Mouse (Mus musculus) hindbrain, embryonic 16.5 days (tissue): ENCODE measurements at regions not wholly inside any gene's neighbourhood (a gene's known extent, or its start where the extent isn't known, plus 50 kb on each side); places are given as distances from the start of the nearest gene placed in this dataset.
A peak's percentile ranks its signal among the peaks of the same experiment; 100 is the strongest.
"Not testable (repeated sequence)": the region's sequence is repeated elsewhere in the genome, so short reads cannot be mapped to it uniquely, and the experiment has no call there.

Experiments used
- ATAC-seq: fragments of 200-750 bp; cut with Nextera tagmentation; 2 replicates; pipeline ENCODE4 v1.8.0; 2017; ENCODE audit warnings: moderate TSS enrichment, moderate library complexity
- H3K27ac ChIP-seq: fragments of 300-500 bp; sonication (generic); 2 replicates; pipeline ENCODE4 v1.5.1; 2014; ENCODE audit warnings: low read depth, mild to moderate bottlenecking, control low read depth, low read length, moderate library complexity
- H3K27me3 ChIP-seq: fragments of 300-500 bp; sonication (generic); replicated peaks from 2 replicates; pipeline ENCODE4 v1.6.1; 2014; ENCODE audit warnings: low read length; ENCODE audit not compliant: control insufficient read depth, insufficient read depth
- H3K36me3 ChIP-seq: fragments of 300-500 bp; sonication (generic); 2 replicates; pipeline ENCODE4 v1.6.1; 2014; ENCODE audit warnings: mild to moderate bottlenecking, low read length, moderate library complexity, mixed read lengths; ENCODE audit not compliant: control insufficient read depth, insufficient read depth
- H3K4me1 ChIP-seq: fragments of 300-500 bp; sonication (generic); 2 replicates; pipeline ENCODE4 v1.6.1; 2014; ENCODE audit warnings: low read depth, low read length; ENCODE audit not compliant: control insufficient read depth, insufficient read depth
- H3K4me2 ChIP-seq: fragments of 300-500 bp; sonication (generic); 2 replicates; pipeline ENCODE4 v1.6.1; 2014; ENCODE audit warnings: mild to moderate bottlenecking, low read length, control low read depth, moderate library complexity
- H3K4me3 ChIP-seq: fragments of 300-500 bp; sonication (generic); 2 replicates; pipeline ENCODE4 v1.5.1; 2014; ENCODE audit warnings: mild to moderate bottlenecking, low read length, control low read depth, moderate library complexity
- H3K9ac ChIP-seq: fragments of 300-500 bp; sonication (generic); 2 replicates; pipeline ENCODE4 v1.6.1; 2014; ENCODE audit warnings: low read depth, mild to moderate bottlenecking, control low read depth, low read length, moderate library complexity
- H3K9me3 ChIP-seq: fragments of 300-500 bp; sonication (generic); 2 replicates; pipeline ENCODE4 v1.6.1; 2014; ENCODE audit warnings: mild to moderate bottlenecking, low read length, moderate library complexity; ENCODE audit not compliant: control insufficient read depth
- WGBS: fragments of 180-500 bp; shearing (Covaris S2); extraction: QIAGEN DNeasy Blood & Tissue Kit; methylation state at CpG from one replicate; pipeline ENCODE4 v1.1.7; 2014; 5-methylcytosine and 5-hydroxymethylcytosine counted together

GRCm38 (mm10) chr15:38415091-38415486 lies 989.7 kb downstream of the 4930447A16Rik start:
- Histone ChIP-seq H3K27me3 (no peaks in the 10 kb centered on the region), H3K4me1 (no peaks in the 10 kb centered on the region), H3K4me2 (no peak overlapping the region), H3K4me3 (no peak overlapping the region), H3K27ac (no peak overlapping the region), H3K36me3 (no peaks in the 10 kb centered on the region), H3K9me3 (no peaks in the 10 kb centered on the region), H3K9ac (no peak overlapping the region)
- WGBS: 77% methylated on average over 2 of the region's 2 CpGs
- ATAC-seq: no peak

- H3K4me2 ChIP-seq: no peak overlapping the region
- H3K9ac ChIP-seq: no peak overlapping the region
- no peaks in the 10 kb centered on the region; the same call in 1 of the 2 replicates for H3K4me1 ChIP-seq
- no peak for ATAC-seq
- no peaks in the 10 kb centered on the region for H3K27me3 ChIP-seq
- 70% methylated on average over 7 of the region's 7 CpGs for WGBS
- no peaks in the 10 kb centered on the region for H3K36me3 ChIP-seq
- H3K27ac ChIP-seq: no peak overlapping the region
- H3K9me3 ChIP-seq: no peaks in the 10 kb centered on the region
- no peak overlapping the region for H3K4me3 ChIP-seq
These were observed 994.3 kb downstream of the 4930447A16Rik start for GRCm38 (mm10) chr15:38419621-38420020.

GRCm38 (mm10) chr15:38420784-38421183 lies 995.4 kb downstream of the 4930447A16Rik start:
- Histone ChIP-seq H3K27ac (no peak overlapping the region), H3K9ac (no peak overlapping the region), H3K4me1 (no peaks in the 10 kb centered on the region; the same call in 1 of the 2 replicates), H3K4me2 (no peak overlapping the region), H3K4me3 (no peak overlapping the region), H3K27me3 (no peaks in the 10 kb centered on the region), H3K9me3 (no peaks in the 10 kb centered on the region), H3K36me3 (no peaks in the 10 kb centered on the region)
- WGBS: 40% methylated on average over 3 of the region's 3 CpGs
- ATAC-seq: peak; percentile 50; the same call in 1 of the 2 replicates

DNA sequence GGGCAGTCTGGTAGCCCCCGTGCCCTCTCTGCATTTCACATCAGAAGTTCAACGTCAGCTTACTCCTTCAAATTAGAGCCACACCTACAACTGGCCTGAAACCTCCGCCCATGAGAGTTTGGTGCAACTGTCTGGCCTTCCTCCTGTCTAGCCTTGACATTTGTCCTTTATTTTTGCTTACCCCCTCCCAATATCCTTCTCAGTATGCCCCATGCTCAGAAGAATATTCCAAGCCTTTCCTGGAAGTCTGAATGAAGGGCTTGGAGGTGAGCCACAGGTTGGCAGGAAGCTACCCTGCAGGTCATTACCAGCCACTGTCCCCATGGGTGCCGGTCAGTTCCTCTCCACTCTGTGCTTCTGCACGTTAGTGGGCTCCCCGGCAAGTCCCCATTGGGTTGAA lies 997.4 kb downstream of the 4930447A16Rik start:
- no peak for ATAC-seq
- Histone ChIP-seq H3K36me3 (no peaks in the 10 kb centered on the region), H3K9me3 (no peaks in the 10 kb centered on the region), H3K4me3 (no peak overlapping the region), H3K4me1 (no peaks in the 10 kb centered on the region; the same call in 1 of the 2 replicates), H3K27ac (no peak overlapping the region), H3K4me2 (no peak overlapping the region), H3K9ac (no peak overlapping the region), H3K27me3 (no peaks in the 10 kb centered on the region)
- 87% methylated on average over 6 of the region's 6 CpGs for WGBS

- H3K9me3 ChIP-seq: no peaks in the 10 kb centered on the region
- H3K36me3 ChIP-seq: no peaks in the 10 kb centered on the region
- WGBS: 85% methylated on average over 4 of the region's 4 CpGs
- no peak overlapping the region for H3K27ac ChIP-seq
- no peaks in the 10 kb centered on the region; the same call in 1 of the 2 replicates for H3K4me1 ChIP-seq
- no peak overlapping the region for H3K4me2 ChIP-seq
- no peak overlapping the region for H3K9ac ChIP-seq
- no peaks in the 10 kb centered on the region for H3K27me3 ChIP-seq
- H3K4me3 ChIP-seq: no peak overlapping the region
- ATAC-seq: no peak
These were observed 1000.2 kb downstream of the 4930447A16Rik start for GRCm38 (mm10) chr15:38425506-38425905.

DNA sequence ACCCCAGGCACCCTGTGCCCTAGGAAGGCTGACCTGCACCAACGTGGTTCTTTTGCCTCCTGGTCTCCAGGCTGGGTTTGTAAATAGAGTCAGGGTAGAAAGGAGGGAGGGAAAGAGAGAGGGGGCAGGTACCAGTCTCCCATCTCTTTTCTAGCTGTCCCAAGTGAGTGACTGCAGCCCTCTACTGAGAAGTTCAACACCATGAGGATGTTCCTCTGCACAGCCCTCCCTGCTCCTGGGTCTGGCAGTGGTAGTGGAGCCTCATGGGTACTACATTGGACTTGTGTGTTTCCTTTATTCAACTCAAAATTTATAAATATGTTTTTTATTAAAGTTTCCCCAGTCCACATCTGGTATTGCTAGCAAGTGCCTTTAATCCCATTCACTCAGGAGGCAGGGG lies 1002.6 kb downstream of the 4930447A16Rik start:
- Histone ChIP-seq H3K27ac (no peak overlapping the region), H3K9ac (no peak overlapping the region), H3K4me2 (no peak overlapping the region), H3K36me3 (no peaks in the 10 kb centered on the region), H3K27me3 (no peaks in the 10 kb centered on the region), H3K4me1 (no peaks in the 10 kb centered on the region), H3K9me3 (no peaks in the 10 kb centered on the region), H3K4me3 (no peak overlapping the region)
- 31% methylated on average over 1 of the region's 1 CpGs for WGBS
- ATAC-seq: no peak

- H3K27ac ChIP-seq: no peak overlapping the region
- no peaks in the 10 kb centered on the region for H3K4me1 ChIP-seq
- H3K9ac ChIP-seq: no peak overlapping the region
- H3K4me2 ChIP-seq: no peak overlapping the region
- no peak for ATAC-seq
- no peaks in the 10 kb centered on the region for H3K27me3 ChIP-seq
- H3K9me3 ChIP-seq: no peaks in the 10 kb centered on the region
- H3K4me3 ChIP-seq: no peak overlapping the region
- no peaks in the 10 kb centered on the region for H3K36me3 ChIP-seq
- 58% methylated on average over 2 of the region's 2 CpGs for WGBS
These were observed 1006.3 kb downstream of the 4930447A16Rik start for GRCm38 (mm10) chr15:38431668-38432067.

- Histone ChIP-seq H3K9ac (no peak overlapping the region), H3K27ac (no peak overlapping the region), H3K4me1 (no peaks in the 10 kb centered on the region), H3K4me2 (no peak overlapping the region), H3K27me3 (no peaks in the 10 kb centered on the region), H3K36me3 (no peaks in the 10 kb centered on the region), H3K9me3 (no peaks in the 10 kb centered on the region), H3K4me3 (no peak overlapping the region)
- no peak for ATAC-seq
- 89% methylated on average over 7 of the region's 7 CpGs for WGBS
These were observed 1008.0 kb downstream of the 4930447A16Rik start for GRCm38 (mm10) chr15:38433386-38433785.

GRCm38 (mm10) chr15:38434239-38434638 lies 1008.9 kb downstream of the 4930447A16Rik start:
- not testable (repeated sequence) for H3K36me3 ChIP-seq, H3K9me3 ChIP-seq, H3K4me1 ChIP-seq, H3K4me2 ChIP-seq, H3K27me3 ChIP-seq, ATAC-seq, H3K27ac ChIP-seq, H3K9ac ChIP-seq, H3K4me3 ChIP-seq
- 94% methylated on average over 2 of the region's 2 CpGs for WGBS
